Mouse (Mus musculus): ENCODE data around the gene Map1lc3b. TPM values are rescaled to one million over a fixed set of nuclear protein-coding genes. Genes with fewer than 3 reads are reported as not detected.

Map1lc3b gene
- polyA plus RNA-seq, 1 experiment from 2014 or later: 214 TPM

DNA sequence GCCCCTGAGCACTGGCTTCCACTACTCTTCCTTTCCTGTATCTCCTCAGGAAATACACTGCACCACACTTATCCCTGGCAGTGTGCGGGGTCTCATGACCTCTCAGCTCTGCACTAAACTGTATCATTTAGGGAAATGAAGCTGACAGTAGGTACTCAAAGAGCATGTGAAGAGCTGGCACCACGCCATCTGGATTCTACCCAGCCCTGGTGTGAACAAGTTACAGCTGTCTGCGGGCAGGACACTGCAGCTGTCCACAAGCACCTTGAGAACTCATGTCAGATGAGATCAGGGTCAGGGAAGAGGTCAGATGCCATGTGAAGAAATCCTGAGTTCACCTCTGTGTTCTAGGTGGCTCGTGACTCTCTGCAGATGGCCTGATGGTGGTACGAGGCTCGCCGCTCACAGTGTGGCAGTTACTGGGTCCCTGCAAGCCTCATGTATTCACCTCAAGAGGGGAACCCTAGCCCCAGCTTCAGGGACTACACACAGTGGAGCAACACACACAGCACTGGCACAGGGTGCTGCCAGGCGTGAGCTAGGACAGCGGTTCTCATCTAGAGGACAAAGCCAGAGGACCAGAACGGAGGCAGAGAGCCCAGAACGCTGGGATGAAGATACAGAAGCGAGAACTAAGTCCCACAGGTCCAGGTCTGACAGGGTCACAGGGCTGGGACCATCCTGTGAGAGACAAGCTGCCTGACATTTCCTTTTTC lies 30.8 kb downstream of the Map1lc3b start:
- Histone ChIP-seq H3K4me1 (peaks cover 16% of the 10 kb centered on the region; the same call in 1 of the 2 replicates), H3K9me3 (no peaks in the 10 kb centered on the region), H3K36me3 (peaks cover 24% of the 10 kb centered on the region), H3K4me2 (replicated peaks) (no peak overlapping the region), H3K9ac (no peak overlapping the region), H3K4me3 (no peak overlapping the region), H3K27ac (no peak overlapping the region), H3K27me3 (no peaks in the 10 kb centered on the region)
- WGBS: 84% methylated on average over 12 of the region's 12 CpGs
- no peak for ATAC-seq (ENCODE audit: insufficient number of reproducible peaks, insufficient read depth, low FRiP score, low TSS enrichment)

- no peak overlapping the region for H3K27ac ChIP-seq
- peaks cover 16% of the 10 kb centered on the region; the same call in 1 of the 2 replicates for H3K4me1 ChIP-seq
- H3K36me3 ChIP-seq: peaks cover 25% of the 10 kb centered on the region
- no peak overlapping the region for H3K9ac ChIP-seq
- WGBS: 72% methylated on average over 1 of the region's 1 CpGs
- H3K9me3 ChIP-seq: no peaks in the 10 kb centered on the region
- no peak overlapping the region for H3K4me2 ChIP-seq (replicated peaks)
- no peak overlapping the region for H3K4me3 ChIP-seq
- no peaks in the 10 kb centered on the region for H3K27me3 ChIP-seq
- ATAC-seq (ENCODE audit: insufficient number of reproducible peaks, insufficient read depth, low FRiP score, low TSS enrichment): no peak
Observed at GRCm38 (mm10) chr8:121621879-121622278, 31.7 kb downstream of the Map1lc3b start.

DNA sequence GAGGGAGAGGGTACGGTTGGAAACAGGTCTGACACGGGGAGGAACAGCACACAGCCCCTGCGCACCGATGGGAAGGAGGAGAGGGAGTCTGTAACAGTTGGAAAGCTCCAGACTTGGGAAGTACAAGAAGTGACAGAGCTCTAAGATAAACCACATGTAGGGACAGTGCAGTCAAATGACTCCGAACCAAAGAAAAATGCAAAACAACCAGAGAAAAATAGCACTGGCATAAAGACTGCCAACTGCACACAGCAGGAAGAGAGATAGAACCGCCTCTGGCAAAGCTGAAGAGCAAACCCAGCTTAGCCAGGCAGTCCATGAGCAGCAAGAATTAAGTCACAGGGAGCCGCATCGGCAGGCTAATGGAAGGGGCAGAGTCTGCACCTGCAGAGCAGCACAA lies 32.9 kb downstream of the Map1lc3b start:
- Histone ChIP-seq H3K9ac (no peak overlapping the region), H3K36me3 (peaks cover 27% of the 10 kb centered on the region), H3K27me3 (no peaks in the 10 kb centered on the region), H3K4me1 (peaks cover 16% of the 10 kb centered on the region; the same call in 1 of the 2 replicates), H3K27ac (no peak overlapping the region), H3K9me3 (no peaks in the 10 kb centered on the region), H3K4me2 (replicated peaks) (no peak overlapping the region), H3K4me3 (no peak overlapping the region)
- no peak for ATAC-seq (ENCODE audit: insufficient number of reproducible peaks, insufficient read depth, low FRiP score, low TSS enrichment)
- 83% methylated on average over 8 of the region's 8 CpGs for WGBS

- H3K27ac ChIP-seq: no peak overlapping the region
- no peaks in the 10 kb centered on the region for H3K9me3 ChIP-seq
- WGBS: 87% methylated on average over 4 of the region's 4 CpGs
- no peak overlapping the region for H3K9ac ChIP-seq
- H3K36me3 ChIP-seq: peaks cover 32% of the 10 kb centered on the region
- peaks cover 19% of the 10 kb centered on the region; the same call in 1 of the 2 replicates for H3K4me1 ChIP-seq
- no peaks in the 10 kb centered on the region for H3K27me3 ChIP-seq
- no peak overlapping the region for H3K4me2 ChIP-seq (replicated peaks)
- no peak for ATAC-seq (ENCODE audit: insufficient number of reproducible peaks, insufficient read depth, low FRiP score, low TSS enrichment)
- no peak overlapping the region for H3K4me3 ChIP-seq
Observed at GRCm38 (mm10) chr8:121628681-121629080, 38.5 kb downstream of the Map1lc3b start.

DNA sequence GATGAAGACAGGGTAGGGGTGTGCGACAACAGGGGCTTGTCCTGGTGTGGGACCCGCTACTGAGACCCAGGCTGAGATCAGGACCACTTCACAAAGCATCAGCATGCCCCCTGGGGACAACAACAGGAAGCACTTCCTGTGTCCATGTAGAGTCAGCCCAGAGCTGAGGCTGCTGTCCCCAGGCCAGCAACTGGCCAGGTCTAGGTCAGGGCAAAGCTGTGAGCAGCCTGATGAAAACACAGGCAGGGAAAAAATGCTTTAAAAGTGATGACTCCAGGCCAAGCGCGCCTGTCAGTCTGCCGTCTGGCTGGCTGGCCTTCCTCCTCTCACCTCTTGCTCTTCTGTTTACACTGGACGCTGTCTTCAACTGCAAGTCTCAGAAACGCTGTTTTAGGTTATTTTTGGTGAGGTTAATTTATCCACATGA lies 41.5 kb downstream of the Map1lc3b start:
- Histone ChIP-seq H3K36me3 (peaks cover 22% of the 10 kb centered on the region), H3K9me3 (no peaks in the 10 kb centered on the region), H3K4me2 (replicated peaks) (no peak overlapping the region), H3K27ac (0 out of 2 replicates have a peak overlapping the region, but pooled peaks have one; percentile 41), H3K4me3 (no peak overlapping the region), H3K27me3 (no peaks in the 10 kb centered on the region), H3K9ac (no peak overlapping the region), H3K4me1 (peaks cover 16% of the 10 kb centered on the region)
- 45% methylated on average over 7 of the region's 7 CpGs for WGBS
- 0 out of 2 replicates have a peak, but pooled peaks have one; percentile 22 for ATAC-seq (ENCODE audit: insufficient number of reproducible peaks, insufficient read depth, low FRiP score, low TSS enrichment)

DNA sequence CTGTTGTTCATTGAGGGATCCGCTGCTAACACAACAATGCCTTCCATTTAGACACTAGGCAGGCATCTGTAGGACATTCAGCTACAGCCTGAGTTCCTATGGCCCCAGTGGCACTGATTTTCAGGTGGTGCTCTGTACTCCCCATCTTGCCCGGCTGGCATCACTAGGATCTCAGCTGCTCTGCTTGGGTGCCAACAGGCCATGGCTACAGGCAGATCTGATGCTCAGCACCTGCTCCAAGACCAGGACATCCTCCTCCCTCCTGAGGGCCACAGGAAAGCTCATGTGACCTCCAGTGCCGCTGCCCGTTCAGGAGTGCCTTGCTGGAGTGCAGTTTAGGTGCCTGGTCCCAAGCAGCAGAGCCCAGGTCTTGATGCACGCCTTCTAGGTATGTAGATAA lies 42.2 kb downstream of the Map1lc3b start:
- Histone ChIP-seq H3K4me1 (peaks cover 20% of the 10 kb centered on the region), H3K36me3 (peaks cover 15% of the 10 kb centered on the region), H3K9me3 (no peaks in the 10 kb centered on the region), H3K4me3 (no peak overlapping the region), H3K27ac (no peak overlapping the region), H3K4me2 (replicated peaks) (no peak overlapping the region), H3K27me3 (no peaks in the 10 kb centered on the region), H3K9ac (no peak overlapping the region)
- 68% methylated on average over 5 of the region's 5 CpGs for WGBS
- ATAC-seq (ENCODE audit: insufficient number of reproducible peaks, insufficient read depth, low FRiP score, low TSS enrichment): no peak

GRCm38 (mm10) chr8:121635534-121635933 lies 45.4 kb downstream of the Map1lc3b start:
- H3K9me3 ChIP-seq: no peaks in the 10 kb centered on the region
- H3K4me1 ChIP-seq: peaks cover 20% of the 10 kb centered on the region
- H3K9ac ChIP-seq: no peak overlapping the region
- H3K27ac ChIP-seq: no peak overlapping the region
- H3K4me2 ChIP-seq (replicated peaks): no peak overlapping the region
- no peak for ATAC-seq (ENCODE audit: insufficient number of reproducible peaks, insufficient read depth, low FRiP score, low TSS enrichment)
- no peaks in the 10 kb centered on the region for H3K36me3 ChIP-seq
- no peak overlapping the region for H3K4me3 ChIP-seq
- 43% methylated on average over 6 of the region's 6 CpGs for WGBS
- H3K27me3 ChIP-seq: no peaks in the 10 kb centered on the region

- peaks cover 20% of the 10 kb centered on the region for H3K4me1 ChIP-seq
- no peak overlapping the region for H3K4me3 ChIP-seq
- no peak overlapping the region for H3K9ac ChIP-seq
- H3K27ac ChIP-seq: no peak overlapping the region
- WGBS: 72% methylated on average over 8 of the region's 8 CpGs
- no peaks in the 10 kb centered on the region for H3K9me3 ChIP-seq
- H3K4me2 ChIP-seq (replicated peaks): no peak overlapping the region
- no peaks in the 10 kb centered on the region for H3K27me3 ChIP-seq
- no peaks in the 10 kb centered on the region for H3K36me3 ChIP-seq
- no peak for ATAC-seq (ENCODE audit: insufficient number of reproducible peaks, insufficient read depth, low FRiP score, low TSS enrichment)
Observed at GRCm38 (mm10) chr8:121636180-121636579, 46.0 kb downstream of the Map1lc3b start.

DNA sequence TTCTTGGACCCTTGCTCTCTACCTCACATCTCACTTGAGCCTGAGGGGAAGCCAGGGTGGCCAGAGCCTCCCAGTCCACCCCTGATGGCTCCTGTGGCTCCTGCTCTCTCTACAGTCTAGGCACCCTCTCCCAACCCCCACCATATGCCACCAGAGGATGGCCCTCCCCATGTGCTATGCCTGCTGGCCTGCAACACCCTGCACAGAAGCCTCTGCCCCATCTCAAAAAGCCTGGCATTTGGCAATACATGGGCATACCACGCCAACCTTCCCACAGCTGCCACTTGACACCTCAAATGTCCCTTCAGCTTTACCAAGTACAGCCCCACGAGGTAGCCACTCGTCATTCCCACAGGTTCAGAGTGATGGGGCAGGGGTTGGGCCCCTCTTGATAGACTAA lies 52.6 kb downstream of the Map1lc3b start:
- 84% methylated on average over 3 of the region's 3 CpGs for WGBS
- ATAC-seq (ENCODE audit: insufficient number of reproducible peaks, insufficient read depth, low FRiP score, low TSS enrichment): no peak

GRCm38 (mm10) chr8:121643384-121643783 lies 53.2 kb downstream of the Map1lc3b start:
- H3K4me1 ChIP-seq: peaks cover 27% of the 10 kb centered on the region
- H3K36me3 ChIP-seq: no peaks in the 10 kb centered on the region
- H3K4me3 ChIP-seq: no peak overlapping the region
- no peak overlapping the region for H3K27ac ChIP-seq
- no peak overlapping the region for H3K4me2 ChIP-seq (replicated peaks)
- no peak overlapping the region for H3K9ac ChIP-seq
- 79% methylated on average over 11 of the region's 11 CpGs for whole genome bisulfite sequencing
- ATAC-seq (ENCODE audit: insufficient number of reproducible peaks, insufficient read depth, low FRiP score, low TSS enrichment): no peak
- H3K9me3 ChIP-seq: no peaks in the 10 kb centered on the region
- no peaks in the 10 kb centered on the region for H3K27me3 ChIP-seq

More for the DNA sequence above, 52.6 kb downstream of the Map1lc3b start:
- H3K9ac ChIP-seq: no peak overlapping the region
- no peaks in the 10 kb centered on the region for H3K9me3 ChIP-seq
- H3K27me3 ChIP-seq: no peaks in the 10 kb centered on the region
- H3K36me3 ChIP-seq: no peaks in the 10 kb centered on the region
- no peak overlapping the region for H3K27ac ChIP-seq
- H3K4me1 ChIP-seq: peaks cover 21% of the 10 kb centered on the region; the same call in 1 of the 2 replicates
- no peak overlapping the region for H3K4me2 ChIP-seq (replicated peaks)
- no peak overlapping the region for H3K4me3 ChIP-seq

- Histone ChIP-seq H3K4me1 (peaks cover 58% of the 10 kb centered on the region), H3K9ac (no peak overlapping the region), H3K4me2 (replicated peaks) (no peak overlapping the region), H3K9me3 (no peaks in the 10 kb centered on the region), H3K4me3 (no peak overlapping the region), H3K36me3 (0 out of 2 replicates have a peak, but pooled peaks cover 7% of the 10 kb centered on the region), H3K27ac (no peak overlapping the region), H3K27me3 (no peaks in the 10 kb centered on the region)
- no peak for ATAC-seq (ENCODE audit: insufficient number of reproducible peaks, insufficient read depth, low FRiP score, low TSS enrichment)
- WGBS: 87% methylated on average over 12 of the region's 12 CpGs
Observed at GRCm38 (mm10) chr8:121647511-121648215, 57.5 kb downstream of the Map1lc3b start.

All from embryonic facial prominence, embryonic 12.5 days (tissue).